Mouse (Mus musculus): Measurements from ENCODE around the gene Slc34a2. TPM values are rescaled to one million over a fixed set of nuclear protein-coding genes. Genes with fewer than 3 reads are reported as not detected.

Gene Slc34a2
- total and polyA plus RNA-seq, 2 experiments from 2014 or later = 0.10 TPM; not detected in 1

DNA sequence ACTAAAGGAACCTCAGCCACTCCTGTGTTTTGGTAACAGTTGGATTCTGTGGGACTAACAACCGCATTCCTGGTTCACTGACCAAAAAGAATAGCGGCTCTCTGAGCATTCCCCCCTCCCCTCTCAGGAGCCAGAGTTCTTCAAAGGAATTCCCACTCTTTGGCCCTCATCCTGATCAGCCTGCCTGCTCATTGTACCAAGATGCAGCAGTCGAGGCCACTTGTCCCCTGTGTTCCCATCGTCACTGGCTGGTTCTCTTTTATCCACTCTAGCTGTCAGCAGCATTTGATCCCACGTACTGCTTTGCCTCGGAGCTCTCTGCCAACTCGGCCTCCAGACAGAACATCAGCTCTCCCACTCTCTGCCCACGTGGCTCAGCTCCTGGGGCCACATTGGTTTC is 41.3 kb upstream of the Slc34a2 start:
- H3K36me3 ChIP-seq (ENCODE audit: insufficient read depth) = no peaks in the 10 kb centered on the region
- no peak for DNase-seq
- TF ChIP-seq CTCF (IDR thresholded peaks at IDR 0.05; ENCODE audit: low read depth) = no peak
- peak; percentile 36 for ATAC-seq
- no peaks in the 10 kb centered on the region for H3K9me3 ChIP-seq (ENCODE audit: low read length)
- 11% methylated on average over 8 of the region's 8 CpGs for WGBS
- no peak overlapping the region for H3K9ac ChIP-seq
- H3K4me1 ChIP-seq (ENCODE audit: insufficient read depth) = no peaks in the 10 kb centered on the region
- H3K4me3 ChIP-seq (ENCODE audit: low read depth, low read length) = no peak overlapping the region
- H3K27ac ChIP-seq (ENCODE audit: low read depth, low read length) = no peak overlapping the region
- no peaks in the 10 kb centered on the region for H3K27me3 ChIP-seq (ENCODE audit: insufficient read depth, low read length)
- no peak overlapping the region; the same call in 1 of the 2 replicates for H3K4me2 ChIP-seq (ENCODE audit: low read depth)

GRCm38 (mm10) chr5:52997032-52997431 is 40.8 kb upstream of the Slc34a2 start:
- no peaks in the 10 kb centered on the region for H3K9me3 ChIP-seq (ENCODE audit: low read length)
- WGBS = 62% methylated on average over 10 of the region's 11 CpGs
- H3K27me3 ChIP-seq (ENCODE audit: insufficient read depth, low read length) = no peaks in the 10 kb centered on the region
- TF ChIP-seq CTCF (IDR thresholded peaks at IDR 0.05; ENCODE audit: low read depth) = no peak
- H3K9ac ChIP-seq = no peak overlapping the region
- H3K27ac ChIP-seq (ENCODE audit: low read depth, low read length) = no peak overlapping the region
- no peaks in the 10 kb centered on the region for H3K4me1 ChIP-seq (ENCODE audit: insufficient read depth)
- H3K36me3 ChIP-seq (ENCODE audit: insufficient read depth) = no peaks in the 10 kb centered on the region
- DNase-seq (no peak), ATAC-seq (no peak)
- H3K4me2 ChIP-seq (ENCODE audit: low read depth) = no peak overlapping the region; the same call in 1 of the 2 replicates
- H3K4me3 ChIP-seq (ENCODE audit: low read depth, low read length) = no peak overlapping the region

- Histone ChIP-seq H3K27ac (ENCODE audit: low read depth, low read length) (no peak overlapping the region), H3K4me3 (ENCODE audit: low read depth, low read length) (no peak overlapping the region), H3K4me2 (ENCODE audit: low read depth) (no peak overlapping the region), H3K27me3 (ENCODE audit: insufficient read depth, low read length) (no peaks in the 10 kb centered on the region), H3K9me3 (ENCODE audit: low read length) (no peaks in the 10 kb centered on the region), H3K36me3 (ENCODE audit: insufficient read depth) (no peaks in the 10 kb centered on the region), H3K4me1 (ENCODE audit: insufficient read depth) (no peaks in the 10 kb centered on the region), H3K9ac (no peak overlapping the region)
- no peak for TF ChIP-seq CTCF (IDR thresholded peaks at IDR 0.05; ENCODE audit: low read depth)
- ATAC-seq (no peak), DNase-seq (no peak)
- WGBS = 82% methylated on average over 6 of the region's 6 CpGs
Observed at GRCm38 (mm10) chr5:52998097-52998760, 39.7 kb upstream of the Slc34a2 start.

DNA sequence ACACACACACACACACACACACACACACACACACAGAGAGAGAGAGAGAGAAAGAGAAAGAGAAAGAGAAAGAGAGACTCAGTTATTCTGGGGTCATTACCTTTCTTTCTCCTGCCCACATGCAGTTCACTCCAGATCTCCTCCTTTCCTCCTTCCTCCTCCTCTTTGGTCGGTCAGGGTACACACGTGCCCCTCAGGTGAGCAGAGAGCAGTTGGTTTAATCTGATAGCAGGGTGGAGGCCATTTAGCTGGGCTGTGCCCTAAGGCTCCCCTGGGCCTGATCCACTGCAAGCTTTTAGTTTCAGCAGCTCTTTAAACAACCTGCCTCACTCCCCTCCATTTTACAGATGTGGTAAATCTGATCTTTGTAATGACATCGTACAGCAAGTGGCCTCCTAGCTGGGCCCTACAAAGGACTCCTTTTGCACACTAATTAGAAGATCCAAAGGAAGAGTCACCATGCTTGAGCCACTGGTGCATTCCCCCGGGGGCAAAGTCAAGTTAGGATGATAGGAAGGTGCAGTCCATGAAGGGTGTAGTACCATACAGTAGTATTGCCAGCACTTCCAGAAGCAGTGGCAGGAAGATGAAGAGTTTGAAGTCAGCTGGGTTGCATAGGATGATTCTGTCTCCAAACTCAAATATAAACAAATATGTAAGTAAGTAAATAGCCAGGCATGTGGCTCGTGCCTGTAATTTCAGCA is 37.6 kb upstream of the Slc34a2 start:
- 56% methylated on average over 5 of the region's 5 CpGs for WGBS
- no peak overlapping the region for H3K9ac ChIP-seq

GRCm38 (mm10) chr5:53002599-53003203 is 35.2 kb upstream of the Slc34a2 start:
- peak; percentile 87 for ATAC-seq
- H3K27me3 ChIP-seq (ENCODE audit: insufficient read depth, low read length) = no peaks in the 10 kb centered on the region
- H3K4me3 ChIP-seq (ENCODE audit: low read depth, low read length) = no peak overlapping the region
- H3K27ac ChIP-seq (ENCODE audit: low read depth, low read length) = peak overlapping the region; percentile 48; the same call in 1 of the 2 replicates
- no peaks in the 10 kb centered on the region for H3K36me3 ChIP-seq (ENCODE audit: insufficient read depth)
- H3K4me1 ChIP-seq (ENCODE audit: insufficient read depth) = no peaks in the 10 kb centered on the region
- DNase-seq = peak; percentile 47
- H3K9me3 ChIP-seq (ENCODE audit: low read length) = no peaks in the 10 kb centered on the region
- H3K4me2 ChIP-seq (ENCODE audit: low read depth) = no peak overlapping the region
- no peak for TF ChIP-seq CTCF (IDR thresholded peaks at IDR 0.05; ENCODE audit: low read depth)
- WGBS = 71% methylated on average over 8 of the region's 8 CpGs
- H3K9ac ChIP-seq = no peak overlapping the region

More for the DNA sequence above, 37.6 kb upstream of the Slc34a2 start:
- TF ChIP-seq CTCF (IDR thresholded peaks at IDR 0.05; ENCODE audit: low read depth) = no peak
- no peak overlapping the region for H3K4me2 ChIP-seq (ENCODE audit: low read depth)
- H3K4me3 ChIP-seq (ENCODE audit: low read depth, low read length) = no peak overlapping the region
- no peaks in the 10 kb centered on the region for H3K9me3 ChIP-seq (ENCODE audit: low read length)
- ATAC-seq = no peak
- H3K27ac ChIP-seq (ENCODE audit: low read depth, low read length) = no peak overlapping the region
- DNase-seq = no peak
- no peaks in the 10 kb centered on the region for H3K27me3 ChIP-seq (ENCODE audit: insufficient read depth, low read length)
- H3K4me1 ChIP-seq (ENCODE audit: insufficient read depth) = no peaks in the 10 kb centered on the region
- no peaks in the 10 kb centered on the region for H3K36me3 ChIP-seq (ENCODE audit: insufficient read depth)

GRCm38 (mm10) chr5:53003495-53003894 is 34.4 kb upstream of the Slc34a2 start:
- Histone ChIP-seq H3K4me1 (ENCODE audit: insufficient read depth) (no peaks in the 10 kb centered on the region), H3K27ac (ENCODE audit: low read depth, low read length) (no peak overlapping the region), H3K9me3 (ENCODE audit: low read length) (no peaks in the 10 kb centered on the region), H3K9ac (no peak overlapping the region), H3K4me2 (ENCODE audit: low read depth) (no peak overlapping the region), H3K36me3 (ENCODE audit: insufficient read depth) (no peaks in the 10 kb centered on the region), H3K4me3 (ENCODE audit: low read depth, low read length) (no peak overlapping the region), H3K27me3 (ENCODE audit: insufficient read depth, low read length) (no peaks in the 10 kb centered on the region)
- DNase-seq (no peak), ATAC-seq (no peak)
- WGBS = 78% methylated on average over 4 of the region's 4 CpGs
- no peak for TF ChIP-seq CTCF (IDR thresholded peaks at IDR 0.05; ENCODE audit: low read depth)

DNA sequence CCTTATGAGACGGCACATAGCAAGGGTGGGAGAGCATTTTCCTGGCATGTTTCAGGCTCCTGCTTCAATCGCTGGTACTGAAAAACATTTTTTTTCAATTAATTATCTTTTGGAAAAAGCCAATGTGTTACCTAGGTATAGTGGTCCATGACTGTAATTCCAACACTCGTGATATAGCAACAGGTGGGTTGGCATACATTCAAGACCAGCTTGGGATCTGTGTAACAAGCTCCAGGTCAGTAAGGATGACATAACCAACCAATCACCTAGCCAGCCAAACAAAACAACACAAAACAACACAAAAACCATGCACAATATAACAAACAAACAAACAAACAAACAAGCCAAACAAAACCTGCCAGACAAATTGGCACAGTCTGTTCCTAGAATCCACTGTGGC is 33.9 kb upstream of the Slc34a2 start:
- WGBS = 71% methylated on average over 3 of the region's 3 CpGs
- Histone ChIP-seq H3K27ac (ENCODE audit: low read depth, low read length) (no peak overlapping the region), H3K9me3 (ENCODE audit: low read length) (no peaks in the 10 kb centered on the region), H3K4me1 (ENCODE audit: insufficient read depth) (no peaks in the 10 kb centered on the region), H3K4me2 (ENCODE audit: low read depth) (no peak overlapping the region), H3K9ac (no peak overlapping the region), H3K4me3 (ENCODE audit: low read depth, low read length) (no peak overlapping the region), H3K27me3 (ENCODE audit: insufficient read depth, low read length) (no peaks in the 10 kb centered on the region), H3K36me3 (ENCODE audit: insufficient read depth) (no peaks in the 10 kb centered on the region)
- DNase-seq = no peak
- ATAC-seq = no peak
- no peak for TF ChIP-seq CTCF (IDR thresholded peaks at IDR 0.05; ENCODE audit: low read depth)
